Mouse (Mus musculus) lung, adult 2 months (tissue): ENCODE measurements around the gene Vwa3b. TPM values are rescaled to one million over a fixed set of nuclear protein-coding genes. Genes with fewer than 3 reads are reported as not detected.

ENCODE experiments used
- DNase-seq: peaks from one replicate; pipeline ENCODE4 v3.0.0; 2022
- H3K4me1 ChIP-seq: fragments of 200-500 bp; 2 replicates; pipeline ENCODE4 v1.6.1; 2011; ENCODE audit warnings: low read length; ENCODE audit not compliant: control insufficient read depth, insufficient read depth
- H3K4me3 ChIP-seq: fragments of 200-500 bp; replicated peaks from 2 replicates; pipeline ENCODE3; 2011; ENCODE audit warnings: low read depth, mild to moderate bottlenecking, control low read depth, low read length; ENCODE audit errors: extremely low read depth
- CTCF ChIP-seq: fragments of 200-500 bp; IDR thresholded peaks from 2 replicates; pipeline ENCODE4 v1.5.1; 2011; ENCODE audit warnings: mild to moderate bottlenecking, low read length, control low read depth; ENCODE audit not compliant: insufficient read depth
- POLR2A ChIP-seq: fragments of 200-500 bp; IDR thresholded peaks from 2 replicates; pipeline ENCODE4 v1.6.1; 2011; ENCODE audit warnings: low read depth, mild to moderate bottlenecking, control low read depth, low read length, borderline replicate concordance; ENCODE audit errors: extremely low read depth
- WGBS: fragments of 180-500 bp; shearing (Covaris S2); methylation state at CpG from one replicate; pipeline ENCODE4 v1.1.7; 2018; 5-methylcytosine and 5-hydroxymethylcytosine counted together
- polyA plus RNA-seq: library from polyadenylated mRNA; depleted of rRNA; stranded (reverse); fragments of >200 nt; gene quantifications from 2 replicates; pipeline ENCODE4 v1.2.3, GENCODE M21; 2012

Vwa3b gene
- polyA plus RNA-seq, 1 experiment = 2.4 TPM

DNA sequence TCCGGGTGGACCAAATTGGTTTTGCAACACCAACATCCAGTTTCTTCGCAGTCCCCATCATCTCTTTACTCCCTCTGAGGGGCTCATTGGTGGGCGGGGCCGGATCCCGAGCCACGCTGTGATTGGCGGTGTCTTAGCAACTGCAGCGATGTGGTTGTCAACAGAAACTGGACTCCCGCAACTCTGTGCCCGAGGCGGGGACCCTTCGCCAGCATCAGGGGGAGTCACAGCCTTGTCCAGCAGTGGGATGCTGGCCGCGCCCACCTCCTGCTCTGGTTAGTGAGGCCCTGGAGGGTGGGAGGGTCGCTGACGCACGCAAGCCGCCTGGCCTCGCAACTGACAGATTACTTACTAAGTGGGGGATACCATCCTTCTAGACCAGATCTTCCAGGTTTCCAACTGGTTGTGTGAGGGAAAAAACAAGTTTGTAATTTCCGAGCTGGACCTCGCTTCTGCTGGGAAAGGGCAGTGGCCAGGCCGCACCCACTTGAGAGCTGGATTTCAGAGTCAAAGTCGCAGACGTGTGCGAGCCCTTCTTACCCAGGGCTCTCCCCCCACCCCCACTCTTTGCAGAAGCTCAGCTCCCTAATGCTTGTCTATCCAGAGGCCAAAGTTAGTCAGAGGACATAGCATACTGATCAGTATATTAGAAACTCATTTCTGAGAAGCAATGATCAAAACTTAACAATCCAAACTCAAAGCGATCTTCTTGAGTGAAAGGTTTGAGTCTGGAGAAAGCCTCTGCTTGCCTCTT lies 2.9 kb downstream of the Vwa3b start:
- TF ChIP-seq POLR2A (no peak), CTCF (no peak)
- 3% methylated on average over 26 of the region's 26 CpGs for WGBS
- no peaks in the 10 kb centered on the region for H3K4me1 ChIP-seq
- DNase-seq = peak; percentile 36
- peak overlapping the region; percentile 38 for H3K4me3 ChIP-seq

DNA sequence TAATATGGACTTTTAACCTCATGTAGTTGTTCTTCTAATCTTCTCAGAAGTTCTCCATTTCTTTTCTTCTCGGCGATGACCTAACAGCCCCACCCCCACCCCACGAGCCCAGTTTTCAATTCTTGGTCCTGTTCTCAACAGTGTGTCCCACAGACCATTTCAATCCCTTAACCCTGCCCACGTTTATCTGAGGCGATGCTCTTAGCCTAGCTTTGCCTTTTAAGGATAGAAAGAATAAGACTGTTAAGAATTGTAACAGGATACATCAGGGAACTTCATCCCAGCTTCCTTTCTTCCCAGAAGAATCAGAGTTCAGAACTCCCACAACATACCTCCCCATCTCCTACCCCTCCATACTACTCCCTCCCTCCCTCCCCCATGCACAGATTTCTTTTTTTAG lies 3.5 kb downstream of the Vwa3b start:
- Histone ChIP-seq H3K4me1 (no peaks in the 10 kb centered on the region), H3K4me3 (no peak overlapping the region)
- 39% methylated on average over 5 of the region's 5 CpGs for WGBS
- no peak for DNase-seq
- TF ChIP-seq CTCF (no peak), POLR2A (no peak)

- no peak for TF ChIP-seq CTCF
- no peak for TF ChIP-seq POLR2A
- no peak for DNase-seq
- no peak overlapping the region for H3K4me3 ChIP-seq
- no peaks in the 10 kb centered on the region for H3K4me1 ChIP-seq
- WGBS = 64% methylated on average over 2 of the region's 2 CpGs
Measured at GRCm38 (mm10) chr1:37030693-37031092, 4.3 kb downstream of the Vwa3b start.

DNA sequence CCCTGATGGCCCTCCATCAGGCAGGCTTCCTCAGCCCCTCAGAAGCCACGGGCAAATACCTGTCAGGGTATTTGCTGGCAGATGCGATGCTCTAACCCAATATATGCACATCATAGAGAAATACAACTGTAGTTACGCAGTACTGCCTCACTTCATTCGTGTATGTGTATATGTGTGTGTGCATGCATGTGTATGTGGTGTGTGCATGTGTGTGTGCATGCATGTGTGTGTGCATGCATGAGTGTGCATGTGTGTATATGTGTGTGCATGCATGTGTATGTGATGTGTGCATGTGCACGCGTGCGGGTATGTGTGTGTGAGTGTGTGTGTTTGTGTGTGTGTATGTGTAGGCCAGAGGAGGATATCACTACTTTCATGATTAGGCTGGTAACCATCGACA lies 9.5 kb downstream of the Vwa3b start:
- no peak for DNase-seq
- no peaks in the 10 kb centered on the region for H3K4me1 ChIP-seq
- no peak overlapping the region for H3K4me3 ChIP-seq
- WGBS = 89% methylated on average over 8 of the region's 8 CpGs
- TF ChIP-seq POLR2A (no peak), CTCF (no peak)

DNA sequence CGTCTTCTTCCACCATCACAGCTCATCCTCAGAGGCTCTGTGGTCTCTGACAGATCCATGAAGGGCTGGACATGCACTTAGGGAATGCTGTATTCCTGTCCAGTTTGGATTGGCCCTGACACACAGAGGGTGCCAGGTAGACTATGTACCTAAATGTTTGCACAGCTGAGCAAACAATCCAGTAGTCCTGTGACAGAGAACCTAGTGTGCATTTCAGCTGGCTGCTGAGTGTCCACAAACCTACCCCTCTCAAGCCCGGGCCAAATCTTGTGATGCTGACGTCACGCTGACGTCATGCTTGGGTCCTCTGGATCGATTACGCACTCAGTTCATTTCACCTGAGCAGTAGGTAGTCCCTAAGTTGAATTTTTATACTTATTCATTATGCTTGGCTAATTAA lies 14.7 kb downstream of the Vwa3b start:
- DNase-seq = peak; percentile 7
- TF ChIP-seq POLR2A (no peak), CTCF (no peak)
- WGBS = 71% methylated on average over 7 of the region's 7 CpGs
- no peaks in the 10 kb centered on the region for H3K4me1 ChIP-seq
- no peak overlapping the region for H3K4me3 ChIP-seq

DNA sequence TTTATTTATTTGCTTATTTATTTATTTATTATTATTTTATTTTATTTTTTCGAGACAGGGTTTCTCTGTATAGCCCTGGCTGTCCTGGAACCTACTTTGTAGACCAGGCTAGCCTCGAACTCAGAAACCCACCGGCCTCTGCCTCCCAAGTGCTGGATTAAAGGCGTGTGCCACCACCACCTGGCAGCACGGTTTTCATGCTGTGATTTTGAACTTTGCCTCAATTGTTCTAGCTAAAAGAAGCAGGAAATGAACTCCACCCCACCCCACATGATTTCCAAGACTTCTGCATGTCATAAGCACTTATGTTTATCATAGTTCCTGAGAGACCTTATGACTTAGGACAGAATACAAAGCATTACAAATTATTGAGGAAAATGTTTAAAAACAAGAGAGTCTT lies 15.5 kb downstream of the Vwa3b start:
- H3K4me1 ChIP-seq = no peaks in the 10 kb centered on the region
- no peak overlapping the region for H3K4me3 ChIP-seq
- TF ChIP-seq POLR2A (no peak), CTCF (no peak)
- 73% methylated on average over 5 of the region's 5 CpGs for WGBS
- no peak for DNase-seq

GRCm38 (mm10) chr1:37042769-37043168 lies 16.4 kb downstream of the Vwa3b start:
- WGBS = 92% methylated on average over 8 of the region's 8 CpGs
- Histone ChIP-seq H3K4me1 (no peaks in the 10 kb centered on the region), H3K4me3 (no peak overlapping the region)
- no peak for DNase-seq
- TF ChIP-seq POLR2A (no peak), CTCF (no peak)

DNA sequence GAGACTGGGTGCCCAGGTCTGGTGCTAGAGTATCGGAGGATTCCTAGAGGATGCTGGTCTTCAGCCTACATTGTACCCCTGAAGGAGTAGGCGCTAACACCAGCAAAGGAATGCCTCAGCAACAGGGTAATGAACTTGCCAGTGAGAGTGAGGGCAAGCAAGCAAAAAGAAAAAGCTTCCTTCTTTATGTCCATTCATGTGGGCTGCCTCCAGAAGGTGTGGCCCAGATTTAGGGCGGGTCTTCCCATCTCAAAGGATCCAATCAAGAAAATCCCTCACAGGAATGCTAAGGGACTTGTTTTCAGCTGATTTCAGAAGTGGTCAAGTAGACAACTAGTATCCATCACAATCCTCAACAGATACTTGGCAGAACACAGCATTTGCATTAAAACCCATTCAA lies 16.8 kb downstream of the Vwa3b start:
- no peak for TF ChIP-seq CTCF
- TF ChIP-seq POLR2A = no peak
- DNase-seq = no peak
- Histone ChIP-seq H3K4me3 (no peak overlapping the region), H3K4me1 (no peaks in the 10 kb centered on the region)
- WGBS = 97% methylated on average over 3 of the region's 3 CpGs

GRCm38 (mm10) chr1:37045472-37045871 lies 19.1 kb downstream of the Vwa3b start:
- Histone ChIP-seq H3K4me1 (no peaks in the 10 kb centered on the region), H3K4me3 (no peak overlapping the region)
- TF ChIP-seq POLR2A (no peak), CTCF (no peak)
- 52% methylated on average over 5 of the region's 5 CpGs for WGBS
- DNase-seq = no peak

- 50% methylated on average over 4 of the region's 4 CpGs for WGBS
- no peak for DNase-seq
- Histone ChIP-seq H3K4me1 (no peaks in the 10 kb centered on the region), H3K4me3 (no peak overlapping the region)
- no peak for TF ChIP-seq POLR2A
- TF ChIP-seq CTCF = no peak
Measured at GRCm38 (mm10) chr1:37049159-37049558, 22.8 kb downstream of the Vwa3b start.
